Mouse (Mus musculus) adrenal gland, adult 18-20 months (tissue): ENCODE data around the gene Cyp4b1. TPM values are rescaled to one million over a fixed set of nuclear protein-coding genes. Genes with fewer than 3 reads are reported as not detected.
"Not testable (repeated sequence)": the region's sequence is repeated elsewhere in the genome, so short reads cannot be mapped to it uniquely, and the experiment has no call there.

Experiments used
- DNase-seq, 2 experiments: peaks; one replicate each; pipeline ENCODE4 v3.0.0; 2021 to 2022; ENCODE audit warnings: low spot score in 2 of 2
- long read RNA-seq, 2 experiments: library from polyadenylated mRNA; stranded (forward); transcript quantifications; one replicate each; pipeline ENCODE4 v2.0.0; 2021
- total RNA-seq, 2 experiments: library from RNA; stranded (reverse); gene quantifications; 1 replicate in 1 of 2; 2 replicates in 1 of 2; pipeline ENCODE4 v1.2.3; 2021

Gene Cyp4b1
- 10 to 100 TPM; 28.9 to 33.3 TPM for total RNA-seq
- long read RNA-seq, experiment 1, transcript Cyp4b1-201 (12 exons, 1,892 nt) = major isoform, 37 of 49 reads
- long read RNA-seq, experiment 1, partial matches to known transcripts = 1 of 49 reads
- long read RNA-seq, experiment 1, other reads (novel, unspliced or antisense) = 11 of 49 reads
- long read RNA-seq, experiment 2, transcript Cyp4b1-201 (12 exons, 1,892 nt) = major isoform, 74 of 88 reads
- long read RNA-seq, experiment 2, partial matches to known transcripts = 9 of 88 reads
- long read RNA-seq, experiment 2, other reads (novel, unspliced or antisense) = 5 of 88 reads

DNA sequence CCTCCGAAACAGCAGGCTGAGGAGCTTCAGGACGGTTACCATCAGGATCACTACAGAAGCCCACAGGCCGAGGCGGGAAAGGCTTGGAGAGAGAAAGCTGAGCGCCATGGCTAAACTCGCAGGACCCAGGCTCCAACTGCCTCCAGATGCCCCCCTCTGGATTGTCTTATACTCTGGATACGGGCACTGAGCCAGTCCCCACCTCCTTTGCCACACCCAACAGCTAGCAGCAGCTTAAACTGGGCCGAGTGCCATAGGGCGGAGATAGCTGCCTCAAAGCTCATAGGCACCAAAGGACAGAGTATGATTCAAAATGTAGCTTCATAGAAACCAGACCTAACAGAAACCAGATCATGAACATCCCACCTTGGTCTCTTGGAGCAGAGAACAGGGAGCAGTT is at the start of gene Cyp4b1:
Gene Cyp4b1 (minus strand): TSS at position 144 of the 400 bp plus-strand sequence.
- peak; percentile 18 to 57 for DNase-seq

DNA sequence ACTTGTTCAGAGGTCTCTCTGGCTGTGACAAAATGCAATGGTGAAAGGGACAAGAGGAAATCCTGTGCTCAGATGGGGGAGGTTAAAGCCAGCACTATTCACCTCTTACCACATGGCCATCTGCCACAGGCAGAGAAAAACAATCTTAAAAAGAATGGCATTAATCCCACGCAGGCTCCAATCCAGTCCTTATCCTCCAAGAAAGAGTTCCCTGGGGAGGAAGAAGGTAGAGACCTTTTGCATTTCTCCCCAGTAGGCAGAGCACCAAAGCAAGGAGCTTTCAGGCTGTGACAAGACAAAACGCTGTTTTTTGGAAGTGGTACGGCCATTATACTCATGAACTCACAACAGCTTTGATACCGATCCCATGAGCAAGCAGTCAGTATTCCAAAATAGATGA is 38.8 kb upstream of the Cyp4b1 start:
- no peak for DNase-seq

DNA sequence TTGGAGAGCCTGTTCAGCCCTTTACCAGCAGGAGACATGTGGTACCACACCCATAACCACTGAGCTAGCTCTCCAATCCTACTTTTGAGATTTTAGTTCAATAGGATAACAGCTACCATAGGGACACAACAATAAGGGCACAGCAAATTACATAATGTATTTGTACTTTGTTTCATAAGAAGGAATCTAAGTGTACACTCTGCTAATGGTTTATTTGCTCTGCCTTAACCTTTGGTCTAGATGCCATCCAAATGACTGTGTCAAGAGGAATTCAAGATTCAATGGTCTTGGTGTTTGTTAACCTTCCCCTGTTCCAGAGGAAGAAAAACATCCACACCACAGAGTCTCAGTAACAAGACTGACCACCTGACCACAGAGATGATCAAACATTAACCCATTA is 11.7 kb upstream of the Cyp4b1 start:
- DNase-seq = no peak

DNA sequence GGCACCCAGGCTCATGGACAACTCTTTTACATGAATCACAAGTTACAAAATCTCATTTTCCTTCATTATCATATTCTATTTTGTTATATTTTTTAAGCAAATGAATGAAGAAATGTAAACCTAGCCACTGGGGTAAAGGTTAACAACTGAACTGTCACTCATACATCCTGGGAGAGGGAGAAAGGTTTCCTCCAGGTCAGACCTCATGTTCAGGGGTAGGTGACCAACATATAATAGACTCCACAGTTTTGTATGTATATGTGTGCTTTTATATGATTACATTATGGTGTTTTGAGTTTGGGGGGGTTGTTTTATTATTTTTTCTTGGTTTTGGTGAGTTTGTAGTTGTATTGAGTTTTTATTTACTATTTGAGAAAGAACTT is 10.3 kb upstream of the Cyp4b1 start:
- DNase-seq = no peak

DNA sequence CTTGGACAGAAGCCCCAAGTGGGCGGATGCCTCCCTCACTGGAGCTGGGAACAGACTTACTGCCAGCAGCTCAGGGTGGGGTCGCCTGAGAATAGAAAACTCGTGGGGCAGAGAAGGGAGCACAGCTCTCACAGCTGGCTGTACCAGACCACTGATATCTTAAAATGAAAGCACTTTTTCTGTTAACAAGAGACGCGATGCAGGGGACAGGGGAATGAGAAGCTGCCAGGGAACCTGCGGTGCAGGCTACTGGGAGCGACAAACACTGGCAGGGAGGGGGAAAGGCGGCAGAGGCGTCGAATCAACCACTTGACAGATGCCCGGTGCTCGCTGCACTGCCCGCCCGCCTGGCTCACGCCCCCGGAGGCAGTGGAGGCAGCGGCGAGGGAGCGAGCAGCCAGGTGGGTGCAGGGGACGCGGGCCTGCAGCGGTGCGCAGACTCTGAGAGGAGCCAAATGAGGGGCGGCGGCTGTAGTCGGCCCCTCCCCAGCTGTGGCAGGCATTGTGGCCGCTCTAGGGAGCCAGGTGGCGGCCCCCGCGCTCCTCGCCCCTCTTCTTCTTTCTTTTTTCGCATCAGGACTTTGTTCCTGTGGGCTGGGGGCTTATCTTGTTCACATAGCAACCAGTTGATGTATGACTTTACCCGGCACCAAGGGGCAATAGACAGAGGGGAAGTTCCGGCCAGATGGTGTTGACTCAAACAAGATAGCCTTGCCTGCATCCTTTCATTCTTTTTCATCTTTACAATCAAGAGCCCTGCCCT is 9.8 kb upstream of the Cyp4b1 start:
- peak in 1 of 2 experiments; percentile 47 for DNase-seq

DNA sequence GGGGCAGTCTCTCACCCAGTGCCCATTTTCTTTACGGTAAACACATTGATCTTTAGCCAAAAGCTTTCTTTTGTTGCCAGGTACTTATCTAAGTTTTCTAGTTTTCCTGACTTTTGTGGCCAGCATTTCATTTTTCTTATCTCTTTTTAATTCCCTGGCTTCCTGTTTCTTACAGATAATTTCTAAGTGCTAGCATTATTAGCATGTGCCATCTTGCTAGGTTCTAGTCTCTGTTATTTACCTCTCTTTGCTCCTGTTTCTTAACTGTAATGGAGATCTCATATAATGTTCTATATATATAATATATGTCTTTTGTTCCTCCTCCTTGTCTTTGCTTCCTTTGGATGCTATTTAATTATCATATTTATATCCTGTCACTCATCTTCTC is 9.0 kb upstream of the Cyp4b1 start:
- not testable (repeated sequence) for DNase-seq

DNA sequence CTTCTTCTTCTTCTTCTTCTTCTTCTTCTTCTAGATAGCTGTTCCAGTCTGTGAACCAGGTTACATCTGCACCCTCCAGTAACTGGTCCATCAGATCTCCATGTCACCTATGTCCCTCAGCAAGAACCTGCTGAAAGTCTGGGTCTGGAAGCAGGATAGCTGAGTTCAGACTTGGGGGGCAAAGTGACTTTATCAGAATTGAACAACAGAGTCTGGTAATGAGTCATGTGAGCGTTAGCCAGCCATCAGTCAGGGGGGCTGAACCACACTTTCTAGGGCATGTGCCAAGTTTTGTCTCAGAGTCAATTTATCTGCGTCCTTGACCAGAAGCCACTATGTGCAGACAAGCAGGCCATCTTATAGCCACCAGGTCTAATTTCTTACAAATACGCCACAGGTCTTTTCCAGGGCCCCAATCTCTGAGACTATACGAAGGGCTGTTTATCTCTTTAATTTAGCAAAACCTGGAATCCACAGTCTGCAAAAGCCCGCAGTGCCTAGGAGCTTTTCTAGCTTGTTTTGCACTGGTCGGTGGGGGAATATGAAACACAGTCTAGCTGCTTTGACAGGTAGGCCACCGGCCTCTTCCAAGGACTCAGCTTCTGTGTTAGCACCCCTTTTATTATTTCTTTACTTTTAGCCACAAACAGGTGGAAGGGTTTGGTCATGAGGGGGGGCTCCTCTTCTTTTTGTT is 8.5 kb upstream of the Cyp4b1 start:
- not testable (repeated sequence) for DNase-seq

DNA sequence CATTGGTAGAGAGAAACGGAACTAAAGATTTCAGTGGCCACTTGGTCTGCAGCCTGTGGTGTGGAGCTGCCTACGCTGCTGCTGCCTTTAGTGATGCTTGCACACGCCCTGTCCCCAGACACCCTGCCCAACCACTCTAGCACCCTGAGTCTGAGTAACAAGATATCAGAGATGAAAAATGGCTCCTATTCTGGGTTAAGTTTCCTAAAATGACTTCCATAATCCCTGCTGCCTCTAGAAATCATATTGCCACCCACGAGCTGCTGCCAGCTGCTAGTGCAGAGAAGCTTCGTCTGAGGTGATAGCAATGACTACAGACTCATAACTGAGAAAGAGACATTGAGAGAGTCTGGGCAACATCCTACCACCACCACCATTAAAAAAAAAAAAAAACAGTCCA is 3.3 kb upstream of the Cyp4b1 start:
- no peak for DNase-seq

DNA sequence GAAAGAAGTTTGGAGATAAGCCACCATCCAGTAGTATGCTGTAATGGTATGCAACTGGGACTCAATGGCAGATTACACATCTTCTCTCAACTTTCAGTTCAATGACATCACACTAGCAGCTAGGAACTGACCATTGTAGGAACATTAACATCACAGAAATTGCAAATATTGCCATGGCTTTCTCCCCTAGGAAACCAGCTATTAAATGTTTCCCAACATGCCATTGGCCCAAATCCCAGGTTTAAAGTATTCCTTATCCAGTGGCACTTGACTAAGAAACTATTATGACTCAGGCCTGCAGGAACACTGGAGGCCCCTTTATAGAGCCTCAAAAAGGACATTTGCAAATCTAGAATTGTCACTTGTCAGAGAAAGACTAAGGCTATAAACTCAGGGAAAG is 1.8 kb upstream of the Cyp4b1 start:
- no peak for DNase-seq

DNA sequence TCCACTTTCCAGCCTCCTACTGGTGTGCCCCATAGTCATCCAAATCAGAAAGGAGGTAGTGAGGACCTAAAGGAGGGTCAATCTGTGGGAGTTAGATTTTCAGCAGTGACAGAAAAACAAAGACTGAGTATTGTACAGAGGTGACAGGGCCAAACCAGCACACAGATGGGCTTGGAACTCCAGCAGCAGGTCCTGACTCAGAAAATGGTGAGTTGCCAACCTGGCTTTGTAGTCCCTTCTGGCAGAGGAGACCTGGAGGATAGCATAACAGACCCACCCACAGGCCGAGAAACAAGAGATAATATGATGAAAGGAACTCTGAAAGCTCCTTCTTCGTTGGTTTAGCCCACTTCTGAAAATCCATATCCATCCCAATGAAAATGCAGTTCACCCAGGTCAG is 1.2 kb upstream of the Cyp4b1 start:
- DNase-seq = no peak

DNA sequence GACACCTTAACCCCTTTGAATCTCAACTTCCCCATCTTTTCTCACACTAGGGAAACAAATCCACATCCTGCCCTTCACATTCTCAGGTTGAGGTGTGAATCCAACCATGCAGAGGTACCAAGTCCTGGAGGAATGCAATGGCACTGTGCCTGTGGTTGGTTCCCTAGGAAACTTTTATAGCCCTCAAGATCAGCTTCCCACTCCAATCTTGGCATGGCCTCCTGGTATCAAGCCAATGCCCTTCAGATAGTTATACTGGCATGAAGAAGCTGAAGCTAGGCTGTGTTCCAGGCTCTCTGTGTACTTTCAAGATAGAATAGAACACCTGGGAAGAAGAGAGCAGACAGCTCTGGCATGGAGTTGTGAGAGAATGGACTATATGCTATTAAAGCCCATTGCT is 2.2 kb downstream of the Cyp4b1 start:
- DNase-seq = no peak

DNA sequence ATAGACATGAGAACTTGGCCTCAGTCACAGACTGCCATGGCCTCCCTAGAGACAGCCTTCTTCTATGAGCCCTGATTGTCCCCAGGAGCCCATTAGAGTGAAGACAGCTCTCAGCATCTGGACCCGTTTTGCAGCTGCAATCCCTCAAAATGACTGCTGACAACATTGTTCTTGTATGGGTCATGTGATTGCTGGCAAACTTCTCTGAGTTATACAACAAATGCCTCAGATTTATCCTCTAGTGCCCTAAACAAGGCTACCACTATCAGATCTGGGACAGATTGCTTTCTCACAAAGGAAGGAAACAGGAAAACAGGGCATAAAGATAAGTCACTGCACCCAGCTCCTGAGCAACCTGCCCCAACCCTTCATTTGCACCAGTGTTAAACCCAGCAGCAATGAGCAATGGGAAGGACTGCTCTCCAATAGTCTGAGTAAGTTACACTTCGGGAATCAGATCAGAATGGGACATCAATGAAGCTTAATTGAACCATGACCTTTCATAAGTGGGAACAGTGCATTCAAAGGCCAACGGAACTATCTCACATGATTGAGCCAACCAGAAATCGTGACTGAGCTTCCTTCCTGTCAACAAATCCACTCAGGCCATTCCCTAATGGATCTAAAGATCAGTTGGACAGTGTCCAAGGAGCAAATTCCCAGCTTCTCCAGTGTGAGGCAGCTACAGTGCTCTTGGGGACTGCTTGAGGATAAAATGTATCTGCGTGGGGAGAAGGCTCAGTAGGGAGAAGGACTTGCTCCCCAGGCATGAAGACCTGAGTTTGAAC is 4.4 kb downstream of the Cyp4b1 start:
- DNase-seq = no peak

DNA sequence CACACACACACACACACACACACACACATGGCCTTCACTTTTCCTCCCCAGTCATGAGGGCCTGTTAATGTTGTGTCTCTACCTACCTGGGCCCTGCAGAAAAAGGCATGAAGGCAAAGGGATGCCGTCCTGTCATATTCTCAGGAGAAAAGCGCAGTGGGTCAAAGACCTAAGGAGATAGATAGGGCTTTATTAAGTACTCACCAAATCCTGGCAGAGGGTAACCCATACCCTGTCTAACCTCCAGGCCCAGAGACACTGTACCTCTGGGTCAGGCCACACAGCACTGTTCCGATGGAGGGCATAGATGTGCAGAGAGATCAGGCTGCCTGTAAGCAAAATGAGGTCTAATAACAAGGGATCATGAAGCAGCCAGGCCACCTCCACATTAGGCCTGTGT is 22.0 kb downstream of the Cyp4b1 start:
- DNase-seq = not testable (repeated sequence)

DNA sequence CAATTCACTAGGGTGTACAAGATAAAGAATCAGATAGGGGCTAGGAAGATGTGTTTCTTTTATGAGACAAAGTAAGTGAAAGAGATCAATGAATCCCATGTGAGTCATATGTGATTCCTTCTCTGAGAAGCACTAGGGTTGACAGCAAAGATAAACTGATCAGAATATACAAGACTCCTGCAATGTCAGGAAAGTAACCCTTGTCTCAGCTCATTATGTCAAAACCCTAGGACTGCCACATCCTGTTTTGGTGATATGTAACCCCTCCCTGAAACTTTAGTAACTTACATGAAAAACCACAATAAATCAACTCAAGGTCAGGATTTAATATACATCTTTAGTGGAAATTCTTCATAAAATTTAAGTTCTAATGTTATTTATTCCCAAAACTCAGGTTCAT is 33.5 kb downstream of the Cyp4b1 start:
- no peak for DNase-seq

DNA sequence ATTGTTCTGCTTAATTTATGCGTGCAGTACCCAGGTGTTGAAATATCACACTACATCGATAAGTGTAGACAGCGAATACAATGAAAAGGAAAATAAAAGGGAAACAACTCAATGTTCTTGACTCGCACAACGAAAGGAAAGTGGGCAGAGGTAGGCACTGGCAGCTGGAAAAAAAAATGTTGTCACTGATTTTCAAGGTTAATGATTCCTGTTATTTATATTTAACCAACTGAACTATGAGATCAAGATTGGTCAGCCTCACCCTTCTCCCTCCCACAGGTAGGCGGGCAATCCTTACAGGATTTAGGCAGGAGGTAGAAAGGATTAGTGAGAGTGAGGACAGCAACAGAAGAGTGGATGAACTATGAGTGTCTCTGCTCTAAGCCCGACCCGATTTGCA is 46.9 kb downstream of the Cyp4b1 start, which contains the start of gene Cyp4a32:
Gene Cyp4a32 (plus strand): TSS at position 359 of the 400 bp plus-strand sequence.
- not testable (repeated sequence) for DNase-seq

DNA sequence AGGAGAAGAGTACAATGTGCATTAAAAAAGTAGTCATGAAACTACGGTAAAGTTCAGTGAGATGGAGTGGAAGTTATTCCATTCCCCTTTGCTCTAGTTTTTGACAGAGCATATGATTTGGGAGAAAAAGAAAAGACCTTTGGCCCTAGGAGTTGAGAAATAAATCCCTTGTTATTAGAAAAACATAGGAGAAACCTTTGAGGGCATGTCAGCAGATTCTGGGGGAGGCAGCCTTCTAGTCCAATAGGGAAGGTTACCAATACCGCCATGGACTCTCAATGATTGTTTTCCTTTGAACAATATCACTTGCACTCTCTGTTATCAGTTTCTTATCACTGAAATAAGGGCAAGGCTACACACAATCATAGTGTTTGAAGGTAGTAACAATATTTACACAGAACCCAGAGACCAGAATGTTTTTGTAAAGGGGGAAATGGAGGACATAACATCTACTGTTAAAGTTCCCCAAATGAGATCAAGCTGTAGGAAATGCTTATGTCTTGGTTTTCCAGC is 50.6 kb downstream of the Cyp4b1 start:
- DNase-seq = no peak

DNA sequence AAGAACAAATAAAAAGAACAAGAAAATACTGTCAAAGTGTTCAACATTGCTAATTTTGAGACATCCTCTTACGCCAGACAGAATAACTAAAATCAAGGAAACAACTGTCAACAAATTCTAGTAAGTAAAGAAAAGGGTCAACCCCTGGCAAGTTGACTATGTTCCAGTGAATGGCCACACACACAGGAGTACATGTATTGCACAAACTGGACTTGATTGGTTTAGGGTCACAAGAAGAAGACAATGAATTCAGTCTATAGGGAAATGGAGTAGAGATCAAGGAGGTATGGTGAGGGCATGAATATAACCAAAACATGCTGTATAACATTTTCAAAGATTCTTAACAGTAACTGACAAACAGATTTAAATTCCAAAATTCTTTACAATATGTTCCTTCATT is 51.2 kb downstream of the Cyp4b1 start:
- DNase-seq = no peak

DNA sequence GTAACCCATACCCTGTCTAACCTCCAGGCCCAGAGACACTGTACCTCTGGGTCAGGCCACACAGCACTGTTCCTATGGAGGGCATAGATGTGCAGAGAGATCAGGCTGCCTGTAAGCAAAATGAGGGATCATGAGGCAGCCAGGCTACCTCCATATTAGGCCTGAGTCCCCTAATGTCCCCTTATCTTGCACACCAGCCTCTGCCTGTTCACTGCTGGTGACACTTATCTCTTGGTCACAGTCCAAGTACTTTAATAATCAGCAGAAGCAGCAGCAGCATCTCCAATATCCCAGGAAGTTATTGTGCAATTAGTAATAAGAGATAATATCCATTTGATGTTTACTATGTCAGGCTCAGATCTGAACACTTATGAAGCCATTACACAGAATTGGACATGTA is 64.5 kb downstream of the Cyp4b1 start:
- no peak for DNase-seq

DNA sequence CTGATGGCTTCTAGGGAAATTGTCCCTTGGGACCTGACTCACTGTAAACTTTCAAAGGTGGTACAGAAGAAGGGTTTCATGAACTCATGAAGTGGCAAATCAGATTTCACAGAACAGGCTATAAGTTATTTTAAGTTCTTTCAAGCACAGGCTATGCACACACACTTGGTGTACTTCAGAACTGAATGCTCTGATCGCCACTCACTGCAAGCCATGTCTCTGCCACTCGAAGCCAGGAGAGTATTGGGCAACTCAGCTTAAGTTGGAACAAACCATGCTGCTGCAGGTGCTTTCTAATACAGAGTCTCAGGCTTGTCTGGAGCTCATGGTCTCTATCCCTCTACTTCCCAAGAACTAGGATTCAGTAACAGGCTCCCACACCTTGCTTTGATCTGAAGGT is 71.7 kb downstream of the Cyp4b1 start:
- DNase-seq = no peak

DNA sequence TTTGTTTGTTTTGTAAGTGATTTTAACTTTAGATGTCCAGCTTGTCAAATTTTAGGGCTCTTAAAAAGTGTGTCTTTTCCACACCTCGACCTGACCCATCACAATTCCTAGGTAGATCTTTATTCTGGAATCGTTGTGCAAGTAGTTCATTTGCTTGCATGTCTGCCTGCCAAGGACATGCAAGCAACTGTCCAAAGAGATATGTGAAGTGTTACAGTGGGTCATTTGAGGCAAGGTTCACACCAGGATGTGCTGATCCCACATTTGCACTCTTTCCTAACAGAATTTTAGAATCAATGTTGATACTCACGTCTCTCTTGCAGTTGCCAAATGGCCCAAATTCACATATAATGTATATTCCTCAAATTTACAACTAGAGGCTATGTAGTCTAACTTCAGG is 72.3 kb downstream of the Cyp4b1 start:
- no peak for DNase-seq
